Mouse (Mus musculus): ENCODE measurements at regions not wholly inside any gene's neighbourhood (a gene's known extent, or its start where the extent isn't known, plus 50 kb on each side); places are given as distances from the start of the nearest gene placed in this dataset.

DNA sequence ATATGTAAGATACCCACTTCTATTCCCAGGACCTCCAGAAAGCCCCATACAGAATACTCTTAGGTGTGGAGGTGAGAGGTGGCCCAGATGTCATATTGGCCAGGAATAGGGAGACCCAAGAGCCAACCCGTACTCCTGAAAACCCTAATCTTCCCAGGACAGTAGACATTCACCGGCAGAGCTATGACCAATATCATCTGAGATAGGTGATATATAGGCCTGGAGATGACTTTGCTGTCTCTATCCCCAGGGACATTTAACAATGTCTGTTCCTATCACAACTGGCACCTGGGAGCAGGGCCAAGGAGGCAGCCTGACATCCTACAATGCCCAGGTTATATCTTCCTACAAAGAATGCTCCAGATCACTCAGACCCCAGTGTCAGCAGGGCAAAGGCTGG, 140.0 kb upstream of the D7Ertd443e start:
- TF ChIP-seq CTCF (IDR thresholded peaks at IDR 0.05; ENCODE audit: low read depth, low read length) (no peak), POLR2AphosphoS5 (IDR thresholded peaks at IDR 0.05; ENCODE audit: insufficient replicate concordance, low read depth, low read length) (no peak)

All from G1E (cell line).